Mouse (Mus musculus) midbrain, embryonic 12.5 days (tissue): Measurements from ENCODE around the gene Ckap2. TPM values are rescaled to one million over a fixed set of nuclear protein-coding genes. Genes with fewer than 3 reads are reported as not detected.

Source experiments
- ATAC-seq: fragments of 200-750 bp; cut with Nextera tagmentation; 2 replicates; pipeline ENCODE4 v1.8.0; 2017; ENCODE audit warnings: low read depth, moderate TSS enrichment, moderate library complexity; ENCODE audit not compliant: low FRiP score
- H3K27ac ChIP-seq: fragments of 300-500 bp; sonication (generic); replicated peaks from 2 replicates; pipeline ENCODE4 v1.5.1; 2016; ENCODE audit warnings: mild to moderate bottlenecking
- H3K27me3 ChIP-seq: fragments of 300-500 bp; sonication (generic); 2 replicates; pipeline ENCODE4 v1.6.1; 2016; ENCODE audit warnings: mild to moderate bottlenecking
- H3K36me3 ChIP-seq: fragments of 300-500 bp; sonication (generic); 2 replicates; pipeline ENCODE4 v1.6.1; 2016
- H3K4me1 ChIP-seq: fragments of 300-500 bp; sonication (generic); 2 replicates; pipeline ENCODE4 v1.6.1; 2016
- H3K4me2 ChIP-seq: fragments of 300-500 bp; sonication (generic); replicated peaks from 2 replicates; pipeline ENCODE4 v1.6.1; 2016; ENCODE audit warnings: mild to moderate bottlenecking, moderate library complexity
- H3K4me3 ChIP-seq: fragments of 300-500 bp; sonication (generic); 2 replicates; pipeline ENCODE4 v1.5.1; 2016; ENCODE audit warnings: mild to moderate bottlenecking
- H3K9ac ChIP-seq: fragments of 300-500 bp; sonication (generic); replicated peaks from 2 replicates; pipeline ENCODE4 v1.6.1; 2016; ENCODE audit warnings: mild to moderate bottlenecking, moderate library complexity
- H3K9me3 ChIP-seq: fragments of 300-500 bp; sonication (generic); 2 replicates; pipeline ENCODE4 v1.6.1; 2016; ENCODE audit warnings: mild to moderate bottlenecking
- WGBS: fragments of 180-500 bp; shearing (Covaris S2); methylation state at CpG from one replicate; pipeline ENCODE4 v1.1.7; 2016; 5-methylcytosine and 5-hydroxymethylcytosine counted together
- polyA plus RNA-seq: library from polyadenylated mRNA; unstranded; fragments of >200 nt; fragmentation: Nextera tagmentation; extraction: Ambion mirVana; gene quantifications from 2 replicates; pipeline ENCODE4 v1.2.1, GENCODE M21; 2016

The Ckap2 gene
- polyA plus RNA-seq: 50.7 and 55.4 TPM in 2 replicates

GRCm38 (mm10) chr8:22185431-22186397 is at the start of gene Ckap2:
Gene Ckap2, minus strand, starts transcription at chr8:22185819.
- 3% methylated on average over 63 of the region's 63 CpGs for WGBS
- Histone ChIP-seq H3K4me3 (peak within 1 kb of the TSS; percentile 80), H3K9me3 (no peaks in the 10 kb centered on the region), H3K9ac (peak within 1 kb of the TSS; percentile 76), H3K36me3 (no peaks in the 10 kb centered on the region), H3K27me3 (no peaks in the 10 kb centered on the region), H3K4me1 (peaks cover 13% of the 10 kb centered on the region), H3K4me2 (peak within 1 kb of the TSS; percentile 68), H3K27ac (peak within 1 kb of the TSS; percentile 87)
- peak; percentile 98 for ATAC-seq

GRCm38 (mm10) chr8:22228621-22229020 is 43.0 kb upstream of the Ckap2 start:
- ATAC-seq: no peak
- Histone ChIP-seq H3K4me3 (no peak overlapping the region), H3K27me3 (peaks cover 29% of the 10 kb centered on the region), H3K4me2 (peak overlapping the region; percentile 9; the same call in 1 of the 2 replicates), H3K27ac (no peak overlapping the region), H3K9me3 (no peaks in the 10 kb centered on the region), H3K36me3 (peaks cover 2% of the 10 kb centered on the region; the same call in 1 of the 2 replicates), H3K9ac (no peak overlapping the region), H3K4me1 (peaks cover 13% of the 10 kb centered on the region)
- WGBS: 35% methylated on average over 7 of the region's 7 CpGs

- H3K9me3 ChIP-seq: no peaks in the 10 kb centered on the region
- no peak within 1 kb of the TSS for H3K27ac ChIP-seq
- H3K4me2 ChIP-seq: peak within 1 kb of the TSS; percentile 97
- 1% methylated on average over 39 of the region's 39 CpGs for WGBS
- H3K4me1 ChIP-seq: peaks cover 13% of the 10 kb centered on the region
- peaks cover 7% of the 10 kb centered on the region; the same call in 1 of the 2 replicates for H3K36me3 ChIP-seq
- H3K9ac ChIP-seq: peak within 1 kb of the TSS; percentile 62
- H3K27me3 ChIP-seq: peaks cover 29% of the 10 kb centered on the region
- H3K4me3 ChIP-seq: peak within 1 kb of the TSS; percentile 56
- ATAC-seq: peak; percentile 86
These were observed 41.6 kb upstream of the Ckap2 start, which contains the start of gene Thsd1 for GRCm38 (mm10) chr8:22227061-22227877. Gene Thsd1, plus strand, starts transcription at chr8:22227313.

GRCm38 (mm10) chr8:22226361-22226760 is 40.7 kb upstream of the Ckap2 start:
- Histone ChIP-seq H3K27me3 (peaks cover 29% of the 10 kb centered on the region), H3K4me1 (peaks cover 13% of the 10 kb centered on the region), H3K9me3 (no peaks in the 10 kb centered on the region), H3K4me2 (no peak overlapping the region), H3K9ac (no peak overlapping the region), H3K27ac (no peak overlapping the region), H3K4me3 (no peak overlapping the region), H3K36me3 (peaks cover 7% of the 10 kb centered on the region; the same call in 1 of the 2 replicates)
- ATAC-seq: no peak
- 70% methylated on average over 8 of the region's 8 CpGs for WGBS

GRCm38 (mm10) chr8:22214826-22215225 is 29.2 kb upstream of the Ckap2 start:
- Histone ChIP-seq H3K4me2 (no peak overlapping the region), H3K27ac (no peak overlapping the region), H3K27me3 (no peaks in the 10 kb centered on the region), H3K4me3 (no peak overlapping the region), H3K9me3 (no peaks in the 10 kb centered on the region), H3K36me3 (peaks cover 72% of the 10 kb centered on the region), H3K9ac (no peak overlapping the region), H3K4me1 (no peaks in the 10 kb centered on the region)
- WGBS: 96% methylated on average over 10 of the region's 10 CpGs
- no peak for ATAC-seq

- H3K27me3 ChIP-seq: no peaks in the 10 kb centered on the region
- 63% methylated on average over 5 of the region's 5 CpGs for WGBS
- H3K4me2 ChIP-seq: no peak overlapping the region
- H3K27ac ChIP-seq: no peak overlapping the region
- ATAC-seq: no peak
- H3K36me3 ChIP-seq: peaks cover 44% of the 10 kb centered on the region
- no peak overlapping the region for H3K4me3 ChIP-seq
- H3K4me1 ChIP-seq: no peaks in the 10 kb centered on the region
- no peak overlapping the region for H3K9ac ChIP-seq
- H3K9me3 ChIP-seq: no peaks in the 10 kb centered on the region
These were observed 23.4 kb upstream of the Ckap2 start for GRCm38 (mm10) chr8:22209012-22209411.

GRCm38 (mm10) chr8:22207535-22207934 is 21.9 kb upstream of the Ckap2 start:
- peaks cover 37% of the 10 kb centered on the region for H3K36me3 ChIP-seq
- H3K9me3 ChIP-seq: no peaks in the 10 kb centered on the region
- H3K27ac ChIP-seq: no peak overlapping the region
- H3K4me1 ChIP-seq: no peaks in the 10 kb centered on the region
- no peak for ATAC-seq
- 88% methylated on average over 4 of the region's 4 CpGs for WGBS
- H3K9ac ChIP-seq: no peak overlapping the region
- H3K27me3 ChIP-seq: no peaks in the 10 kb centered on the region
- H3K4me3 ChIP-seq: no peak overlapping the region
- H3K4me2 ChIP-seq: no peak overlapping the region

- Histone ChIP-seq H3K4me2 (no peak overlapping the region), H3K27ac (no peak overlapping the region), H3K4me1 (peaks cover 1% of the 10 kb centered on the region), H3K27me3 (no peaks in the 10 kb centered on the region), H3K9me3 (no peaks in the 10 kb centered on the region), H3K4me3 (no peak overlapping the region), H3K36me3 (peaks cover 25% of the 10 kb centered on the region), H3K9ac (no peak overlapping the region)
- no peak for ATAC-seq
- 95% methylated on average over 8 of the region's 8 CpGs for WGBS
These were observed 13.9 kb upstream of the Ckap2 start for GRCm38 (mm10) chr8:22199481-22199880.

GRCm38 (mm10) chr8:22197914-22198313 is 12.3 kb upstream of the Ckap2 start:
- WGBS: 93% methylated on average over 6 of the region's 6 CpGs
- ATAC-seq: no peak
- Histone ChIP-seq H3K27me3 (no peaks in the 10 kb centered on the region), H3K9ac (no peak overlapping the region), H3K9me3 (no peaks in the 10 kb centered on the region), H3K4me2 (no peak overlapping the region), H3K27ac (no peak overlapping the region), H3K36me3 (peaks cover 25% of the 10 kb centered on the region), H3K4me1 (peaks cover 12% of the 10 kb centered on the region), H3K4me3 (no peak overlapping the region)

GRCm38 (mm10) chr8:22193432-22194010 is 7.9 kb upstream of the Ckap2 start:
- peak overlapping the region; percentile 78 for H3K4me2 ChIP-seq
- no peaks in the 10 kb centered on the region for H3K27me3 ChIP-seq
- H3K4me3 ChIP-seq: peak overlapping the region; percentile 78
- H3K36me3 ChIP-seq: no peaks in the 10 kb centered on the region
- WGBS: 18% methylated on average over 12 of the region's 12 CpGs
- peaks cover 12% of the 10 kb centered on the region for H3K4me1 ChIP-seq
- H3K9me3 ChIP-seq: no peaks in the 10 kb centered on the region
- H3K27ac ChIP-seq: peak overlapping the region; percentile 98
- peak overlapping the region; percentile 83 for H3K9ac ChIP-seq
- ATAC-seq: no peak

- WGBS: under 1% methylated on average over 68 of the region's 73 CpGs
- H3K4me2 ChIP-seq: peak within 1 kb of the TSS; percentile 78
- ATAC-seq: peak; percentile 97
These were observed 7.2 kb upstream of the Ckap2 start, which contains the start of gene Vps36 for GRCm38 (mm10) chr8:22192660-22193431. Gene Vps36, plus strand, starts transcription at chr8:22192809.

More at GRCm38 (mm10) chr8:22192660-22193431, 7.2 kb upstream of the Ckap2 start, which contains the start of gene Vps36:
- H3K4me1 ChIP-seq: peaks cover 12% of the 10 kb centered on the region
- no peaks in the 10 kb centered on the region for H3K27me3 ChIP-seq
- peak within 1 kb of the TSS; percentile 83 for H3K9ac ChIP-seq
- H3K36me3 ChIP-seq: no peaks in the 10 kb centered on the region
- H3K9me3 ChIP-seq: no peaks in the 10 kb centered on the region
- peak within 1 kb of the TSS; percentile 98 for H3K27ac ChIP-seq
- peak within 1 kb of the TSS; percentile 78 for H3K4me3 ChIP-seq
